Mouse (Mus musculus) ES-E14 (cell line): ENCODE data around the gene Rbfox2. TPM values are rescaled to one million over a fixed set of nuclear protein-coding genes. Genes with fewer than 3 reads are reported as not detected.

Experiments
- DNase-seq: peaks from one replicate; pipeline ENCODE4 v3.0.0-alpha.2; 2013; ENCODE audit warnings: low read depth, low spot score
- H3K27ac ChIP-seq: 2 replicates; pipeline ENCODE4 v1.5.1; 2012; ENCODE audit warnings: low read depth, mild to moderate bottlenecking, low read length, moderate library complexity, mixed read lengths; ENCODE audit not compliant: poor library complexity, insufficient read depth, severe bottlenecking
- H3K36me3 ChIP-seq: 2 replicates; pipeline ENCODE4 v1.6.1; 2012; ENCODE audit warnings: mild to moderate bottlenecking, low read length, moderate library complexity, mixed read lengths; ENCODE audit not compliant: control insufficient read depth, poor library complexity, insufficient read depth, severe bottlenecking
- H3K4me1 ChIP-seq, 2 experiments: fragments of 150-350 bp in 1 of 2; sonication (generic) in 1 of 2; 2 replicates each; pipeline ENCODE4 v1.6.1; 2012; ENCODE audit warnings: low read length in 2 of 2, mild to moderate bottlenecking in 1 of 2, mixed read lengths in 1 of 2; ENCODE audit not compliant: control insufficient read depth in 2 of 2, insufficient read depth in 2 of 2, poor library complexity in 1 of 2
- H3K4me3 ChIP-seq, 2 experiments: fragments of 150-350 bp in 1 of 2; sonication (generic) in 1 of 2; 2 replicates each; pipeline ENCODE4 v1.5.1; 2012; ENCODE audit warnings: low read length in 2 of 2, low read depth in 1 of 2, mild to moderate bottlenecking in 1 of 2, mixed read lengths in 1 of 2; ENCODE audit not compliant: insufficient read depth in 1 of 2, poor library complexity in 1 of 2, severe bottlenecking in 1 of 2
- H3K9ac ChIP-seq: 2 replicates; pipeline ENCODE4 v1.6.1; 2012; ENCODE audit warnings: low read depth, mild to moderate bottlenecking, low read length, mixed read lengths; ENCODE audit not compliant: poor library complexity, insufficient read depth, severe bottlenecking
- H3K9me3 ChIP-seq: fragments of 150-350 bp; sonication (generic); 2 replicates; pipeline ENCODE4 v1.6.1; 2012; ENCODE audit warnings: low read depth, mild to moderate bottlenecking, low read length; ENCODE audit not compliant: control insufficient read depth, insufficient read depth
- CHD2 ChIP-seq: IDR thresholded peaks from 2 replicates; pipeline ENCODE4 v1.6.1; 2014; ENCODE audit warnings: mild to moderate bottlenecking, low read depth, low read length, inconsistent platforms
- HCFC1 ChIP-seq: IDR thresholded peaks from 2 replicates; pipeline ENCODE4 v1.6.1; 2012; ENCODE audit warnings: low read length, inconsistent platforms, borderline replicate concordance; ENCODE audit not compliant: insufficient read depth
- MAFK ChIP-seq: IDR thresholded peaks from 2 replicates; pipeline ENCODE4 v1.6.1; 2014; ENCODE audit warnings: mild to moderate bottlenecking, low read depth, low read length, inconsistent platforms; ENCODE audit not compliant: insufficient read depth
- ZC3H11A ChIP-seq: IDR thresholded peaks from 2 replicates; pipeline ENCODE4 v1.6.1; 2012; ENCODE audit warnings: low read depth, mild to moderate bottlenecking, inconsistent platforms, low read length, borderline replicate concordance
- ZNF384 ChIP-seq: IDR thresholded peaks from 2 replicates; pipeline ENCODE4 v1.6.1; 2012; ENCODE audit warnings: low read depth, low read length, inconsistent platforms
- in situ Hi-C, 2 experiments: fragments of 600-800 bp; cut with MboI; formaldehyde crosslinking; loops; one replicate each; pipeline ENCODE4 v1.15.1; 2025; ENCODE audit warnings: low sequenced_read_pairs in 2 of 2, inconsistent platforms in 1 of 2; ENCODE audit not compliant: unreplicated experiment in 2 of 2
- total RNA-seq: library from RNA; depleted of rRNA; stranded (reverse); fragments of 300-350 nt; gene quantifications from 2 replicates; pipeline ENCODE4 v1.2.3, GENCODE M21; 2012

Gene Rbfox2
- total RNA-seq, 1 experiment, result 56.4 TPM

GRCm38 (mm10) chr15:77340581-77340980, 33.8 kb upstream of the Rbfox2 start:
- in situ Hi-C loops, result no loop called here
- H3K4me1 ChIP-seq, result peaks cover 23 to 31% of the 10 kb centered on the region in 2 experiments
- no peak overlapping the region for H3K27ac ChIP-seq
- H3K9ac ChIP-seq, result no peak overlapping the region
- no peak for DNase-seq
- H3K36me3 ChIP-seq, result no peaks in the 10 kb centered on the region
- H3K4me3 ChIP-seq, result no peak overlapping the region
- TF ChIP-seq HCFC1, result no peak
- no peak for TF ChIP-seq ZC3H11A
- TF ChIP-seq CHD2, result no peak
- TF ChIP-seq ZNF384, result no peak
- no peak for TF ChIP-seq MAFK
- H3K9me3 ChIP-seq, result no peaks in the 10 kb centered on the region

- DNase-seq, result no peak
- in situ Hi-C loops, result no loop called here
- peak; percentile 94 for TF ChIP-seq ZNF384
- TF ChIP-seq ZC3H11A, result no peak
- no peak overlapping the region for H3K9ac ChIP-seq
- peak overlapping the region; percentile 19 to 59; a peak in 2 of 4 replicates for H3K4me3 ChIP-seq
- no peaks in the 10 kb centered on the region for H3K9me3 ChIP-seq
- peak overlapping the region; percentile 96 for H3K27ac ChIP-seq
- peaks cover 25 to 33% of the 10 kb centered on the region in 2 experiments for H3K4me1 ChIP-seq
- H3K36me3 ChIP-seq, result no peaks in the 10 kb centered on the region
Measured at GRCm38 (mm10) chr15:77338924-77339429, 32.2 kb upstream of the Rbfox2 start.

- peak overlapping the region; percentile 27; the same call in 1 of the 2 replicates for H3K9ac ChIP-seq
- no peaks in the 10 kb centered on the region for H3K9me3 ChIP-seq
- in situ Hi-C loops, result no loop called here
- H3K4me3 ChIP-seq, result peak overlapping the region; percentile 55 to 59
- H3K27ac ChIP-seq, result peak overlapping the region; percentile 96
- peaks cover 26 to 29% of the 10 kb centered on the region in 2 experiments for H3K4me1 ChIP-seq
- DNase-seq, result no peak
- TF ChIP-seq ZC3H11A (no peak), CHD2 (0 out of 2 replicates have a peak, but pooled peaks have one; percentile 49)
- no peaks in the 10 kb centered on the region for H3K36me3 ChIP-seq
Measured at GRCm38 (mm10) chr15:77338451-77338850, 31.6 kb upstream of the Rbfox2 start.

- no peaks in the 10 kb centered on the region for H3K36me3 ChIP-seq
- H3K9ac ChIP-seq, result peak overlapping the region; percentile 27
- no peaks in the 10 kb centered on the region for H3K9me3 ChIP-seq
- peaks cover 22 to 29% of the 10 kb centered on the region in 2 experiments for H3K4me1 ChIP-seq
- in situ Hi-C loops, result no loop called here
- TF ChIP-seq ZC3H11A (no peak), ZNF384 (no peak), CHD2 (no peak), MAFK (no peak), HCFC1 (no peak)
- peak overlapping the region; percentile 96 for H3K27ac ChIP-seq
- peak overlapping the region; percentile 55 to 59 for H3K4me3 ChIP-seq
- DNase-seq, result no peak
Measured at GRCm38 (mm10) chr15:77337926-77338325, 31.1 kb upstream of the Rbfox2 start.

- Histone ChIP-seq H3K4me1 (peaks cover 17 to 21% of the 10 kb centered on the region in 2 experiments; a peak in 3 of 4 replicates), H3K27ac (peak overlapping the region; percentile 96), H3K9me3 (no peaks in the 10 kb centered on the region), H3K9ac (peak overlapping the region; percentile 77), H3K4me3 (peak overlapping the region; percentile 51 to 55), H3K36me3 (no peaks in the 10 kb centered on the region)
- in situ Hi-C loops, result no loop called here
- TF ChIP-seq HCFC1 (no peak), CHD2 (no peak), MAFK (no peak)
- DNase-seq, result no peak
Measured at GRCm38 (mm10) chr15:77336968-77337341, 30.2 kb upstream of the Rbfox2 start.
